Mouse (Mus musculus) cortical plate, adult 2 months (tissue): ENCODE measurements around the gene Trim43c. TPM values are rescaled to one million over a fixed set of nuclear protein-coding genes. Genes with fewer than 3 reads are reported as not detected.
"Not testable (repeated sequence)": the region's sequence is repeated elsewhere in the genome, so short reads cannot be mapped to it uniquely, and the experiment has no call there.

ENCODE experiments used
- H3K27ac ChIP-seq: fragments of 200-500 bp; 2 replicates; pipeline ENCODE4 v1.5.1; 2012; ENCODE audit warnings: low read length, control low read depth, inconsistent platforms; ENCODE audit not compliant: insufficient read depth
- H3K4me1 ChIP-seq: fragments of 200-500 bp; 2 replicates; pipeline ENCODE4 v1.6.1; 2011; ENCODE audit warnings: low read length; ENCODE audit not compliant: control insufficient read depth, insufficient read depth
- H3K4me3 ChIP-seq: fragments of 200-500 bp; 2 replicates; pipeline ENCODE4 v1.5.1; 2011; ENCODE audit warnings: mild to moderate bottlenecking, low read length, control low read depth; ENCODE audit not compliant: insufficient read depth
- polyA plus RNA-seq: library from polyadenylated mRNA; depleted of rRNA; stranded (reverse); fragments of >200 nt; gene quantifications from 2 replicates; pipeline ENCODE4 v1.2.3, GENCODE M21; 2012; rRNA removed

The Trim43c gene
- not detected in 2 replicates for polyA plus RNA-seq

DNA sequence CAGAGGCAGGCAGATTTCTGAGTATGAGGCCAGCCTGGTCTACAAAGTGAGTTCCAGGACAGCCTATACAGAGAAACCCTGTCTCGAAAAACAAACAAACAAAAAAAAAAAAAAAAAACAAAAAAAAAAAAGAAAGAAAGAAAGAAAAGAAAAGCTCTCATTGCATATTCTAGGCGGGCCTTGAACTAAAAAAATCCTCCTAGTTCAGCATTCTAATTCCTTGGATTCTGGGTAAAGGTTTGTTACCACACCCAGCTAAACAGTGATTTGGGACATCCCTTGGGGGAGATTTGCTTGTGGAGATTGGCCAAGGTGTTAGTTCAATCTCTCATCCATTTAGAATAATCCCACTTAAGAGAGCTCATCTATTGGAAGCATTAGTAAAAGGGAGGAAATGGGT, at the start of gene Trim43c:
Gene Trim43c, plus strand, starts transcription at position 301 of the 400 bp plus-strand sequence.
- not testable (repeated sequence) for H3K4me1 ChIP-seq, H3K4me3 ChIP-seq, H3K27ac ChIP-seq

DNA sequence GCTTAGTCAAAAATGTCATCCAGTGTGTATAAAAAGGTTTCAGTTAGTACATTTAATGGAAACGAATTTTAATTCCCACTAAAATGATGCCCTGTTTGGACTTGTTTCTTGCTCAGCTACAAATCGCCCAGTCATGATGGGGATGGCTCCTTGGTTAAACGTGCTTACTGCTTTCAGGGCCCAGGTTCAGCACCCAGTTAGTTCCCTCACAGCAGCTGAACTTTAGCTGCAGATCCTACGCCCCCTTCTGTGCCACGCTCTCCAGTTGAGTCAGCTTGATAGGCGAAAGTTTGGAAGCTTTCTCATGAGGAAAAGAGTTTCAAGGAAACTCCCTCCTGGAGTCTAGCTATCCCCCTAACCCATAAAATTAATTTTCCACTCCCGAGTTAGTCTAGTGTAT, 14.1 kb downstream of the Trim43c start:
- not testable (repeated sequence) for H3K4me1 ChIP-seq, H3K4me3 ChIP-seq, H3K27ac ChIP-seq

DNA sequence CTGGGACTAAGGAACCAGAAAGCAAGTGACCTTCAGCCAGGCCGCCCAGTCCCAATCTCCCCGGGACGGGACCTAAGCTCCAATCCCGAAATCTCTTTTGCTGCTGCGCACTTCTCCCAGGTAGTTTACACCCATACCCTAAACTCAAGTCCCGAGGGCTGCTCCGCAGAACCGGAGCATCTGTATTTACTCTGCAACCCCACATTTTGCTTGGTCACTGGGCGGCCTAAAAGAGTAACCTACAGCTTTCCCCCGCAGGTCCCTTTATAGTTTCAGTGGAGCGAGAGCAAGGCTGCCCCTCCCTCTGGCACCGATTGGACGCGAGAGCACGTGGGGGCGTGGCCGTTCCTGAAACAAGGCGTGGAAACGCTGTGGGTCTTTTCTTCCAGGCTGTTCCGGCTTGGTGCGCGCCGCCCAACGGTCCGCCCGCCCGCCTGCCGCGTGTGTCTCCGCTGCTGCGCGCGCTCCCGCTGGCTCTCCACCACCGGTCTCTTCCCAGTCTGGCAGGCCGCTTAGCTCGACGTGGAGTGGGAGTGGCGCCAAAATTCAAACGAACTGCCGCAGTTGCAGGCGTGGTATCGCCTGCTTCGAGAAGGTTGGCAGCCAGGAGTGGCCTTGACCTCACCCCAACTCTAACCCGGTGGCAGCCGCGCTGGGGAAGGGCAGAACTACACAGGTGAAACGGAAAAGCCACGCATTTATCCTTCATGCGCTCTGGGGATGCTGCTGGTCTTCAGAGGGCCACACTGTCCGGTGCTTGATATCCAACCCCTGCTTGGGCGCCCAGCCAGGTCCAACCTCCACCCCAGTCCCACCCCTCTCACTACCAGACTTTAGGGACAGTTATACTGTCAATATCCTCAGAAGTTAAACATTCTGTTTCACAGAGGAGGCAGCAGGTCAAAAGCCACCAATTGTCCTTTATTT, 19.9 kb downstream of the Trim43c start:
- H3K4me3 ChIP-seq = peak overlapping the region; percentile 63
- not testable (repeated sequence) for H3K4me1 ChIP-seq, H3K27ac ChIP-seq

Other genes with a start within 250 kb of the Trim43c start
- 37.1 and 37.9 TPM in 2 replicates for gene Mthfsl, start 118.9 kb upstream of the Trim43c start, polyA plus RNA-seq
- 0.34 TPM in 1 of 2 replicates, not detected in the other for gene Bcl2a1d, start 107.2 kb upstream of the Trim43c start, polyA plus RNA-seq
- gene Bcl2a1a, start 117.7 kb downstream of the Trim43c start, polyA plus RNA-seq = 0.67 and 0.72 TPM in 2 replicates